Mouse (Mus musculus) kidney, adult 18-20 months (tissue): ENCODE data around the gene Slc45a2.
A peak's percentile ranks its signal among the peaks of the same experiment; 100 is the strongest.

Experiments
- DNase-seq: peaks from one replicate; pipeline ENCODE4 v3.0.0; 2021

Gene Slc45a2

DNA sequence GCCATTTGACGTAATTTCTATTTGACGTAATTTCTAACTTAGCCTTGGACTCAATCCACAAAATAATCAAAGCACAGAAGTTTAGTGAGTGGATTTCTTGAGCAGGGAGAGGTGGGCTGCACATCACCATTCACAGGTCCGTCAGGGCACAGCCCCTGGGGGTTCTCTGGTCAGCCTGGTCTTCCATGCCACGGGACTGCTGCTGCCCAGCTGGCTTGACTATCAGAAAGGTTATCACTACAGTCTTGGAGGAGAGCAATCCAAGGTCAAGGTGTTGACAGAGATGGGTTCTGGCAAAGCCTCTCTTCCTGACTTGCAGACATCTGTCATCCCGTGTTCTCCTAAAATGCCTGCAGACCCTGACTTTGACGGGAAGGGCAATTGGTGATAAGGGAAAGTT lies 4.1 kb downstream of the Slc45a2 start:
- DNase-seq: no peak

DNA sequence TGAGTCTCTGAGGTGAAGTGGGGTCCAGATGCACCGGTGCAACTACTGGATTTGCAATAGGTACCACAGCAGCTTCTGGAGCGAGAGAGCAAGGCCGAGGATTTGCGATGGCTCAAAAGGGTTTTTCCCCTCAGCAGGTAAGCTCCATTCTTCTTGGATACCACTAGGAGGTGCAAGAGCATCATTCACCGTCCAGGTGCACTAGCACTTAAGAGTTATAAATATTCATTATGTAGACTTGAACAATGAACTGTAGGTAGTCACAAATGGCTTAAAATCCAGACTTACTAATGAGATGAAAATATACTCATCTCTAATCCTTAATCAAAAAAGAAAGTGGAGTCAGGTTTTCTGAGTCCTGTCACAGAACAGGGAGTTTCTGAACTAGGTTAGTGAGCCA lies 8.2 kb downstream of the Slc45a2 start:
- no peak for DNase-seq

DNA sequence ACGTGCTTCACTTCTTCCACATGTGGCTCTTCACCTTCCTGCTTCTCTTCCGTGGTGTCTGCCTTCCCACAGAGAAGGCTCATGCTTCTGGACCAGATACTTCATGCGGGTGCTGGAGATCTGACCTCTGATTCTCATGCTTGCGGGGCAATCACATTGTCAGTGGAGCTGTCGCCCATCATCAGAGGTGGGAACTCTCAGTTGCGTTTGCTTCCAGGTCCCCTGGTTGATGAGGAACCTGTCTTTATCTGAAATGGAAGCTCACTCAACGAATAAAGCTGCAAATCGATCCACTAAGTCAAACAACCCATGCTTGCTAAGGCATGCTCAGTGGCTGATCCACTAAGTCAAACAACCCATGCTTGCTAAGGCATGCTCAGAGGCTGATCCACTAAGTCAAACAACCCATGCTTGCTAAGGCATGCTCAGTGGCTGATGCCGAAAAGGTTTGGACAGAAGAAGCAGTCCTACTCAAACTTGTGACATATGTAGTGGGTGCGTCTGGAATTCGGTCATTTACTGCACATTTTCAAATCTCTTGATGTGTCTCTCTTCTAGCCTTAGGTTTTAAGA lies 10.5 kb downstream of the Slc45a2 start:
- DNase-seq: no peak

DNA sequence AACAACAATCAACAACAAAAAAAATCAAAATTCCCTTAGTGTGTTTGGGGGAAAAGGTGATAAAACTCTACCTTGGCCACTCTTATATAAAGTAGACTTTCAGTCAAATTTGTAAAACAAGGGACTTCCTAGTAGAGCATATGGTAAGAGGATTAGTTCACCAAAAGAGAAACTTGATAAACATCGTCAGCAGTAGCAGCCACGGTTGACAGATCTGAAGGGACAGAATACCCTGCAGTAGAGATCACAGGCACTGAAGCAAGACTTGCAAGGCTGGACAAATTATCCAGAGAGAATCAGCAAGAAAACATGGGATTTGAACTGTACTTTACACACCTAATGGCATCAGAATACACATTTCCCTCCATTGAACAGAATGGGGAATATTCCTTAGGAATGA lies 14.4 kb downstream of the Slc45a2 start:
- no peak for DNase-seq

DNA sequence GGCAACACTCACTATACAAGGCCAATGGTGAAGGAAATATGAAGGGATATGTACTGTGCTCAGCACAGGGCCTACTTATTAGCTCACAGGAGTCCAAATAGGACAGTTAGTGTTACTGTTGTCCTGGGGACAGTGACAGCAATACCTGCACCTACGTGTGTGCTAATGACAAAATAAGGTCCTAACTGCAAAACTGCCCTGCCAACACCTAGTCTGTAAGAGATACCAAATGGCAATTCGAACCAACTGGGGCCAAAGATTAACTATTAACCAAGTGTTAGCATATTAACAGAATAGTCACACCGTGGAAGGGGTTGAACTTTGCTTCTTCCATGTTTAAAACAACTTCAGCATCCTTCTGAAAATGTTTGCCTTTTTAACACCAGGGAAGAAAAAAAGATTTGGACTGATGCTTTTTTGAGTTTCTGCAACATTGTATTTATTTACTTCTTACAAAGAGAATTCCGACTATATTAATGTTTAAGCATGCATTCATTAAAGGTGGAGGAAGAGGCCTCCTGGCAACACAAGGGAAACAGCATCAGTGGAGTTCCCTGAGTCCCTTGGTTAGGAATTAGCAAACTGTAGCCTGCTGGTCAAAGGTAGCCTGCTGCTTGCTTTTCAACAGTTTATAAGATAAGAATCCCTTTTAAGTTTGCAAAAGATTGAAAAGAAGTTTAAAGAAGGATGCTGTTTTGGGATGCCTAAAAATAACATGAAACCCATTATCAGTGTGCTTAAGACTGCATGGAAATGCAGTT lies 26.5 kb downstream of the Slc45a2 start:
- DNase-seq: peak; percentile 13

DNA sequence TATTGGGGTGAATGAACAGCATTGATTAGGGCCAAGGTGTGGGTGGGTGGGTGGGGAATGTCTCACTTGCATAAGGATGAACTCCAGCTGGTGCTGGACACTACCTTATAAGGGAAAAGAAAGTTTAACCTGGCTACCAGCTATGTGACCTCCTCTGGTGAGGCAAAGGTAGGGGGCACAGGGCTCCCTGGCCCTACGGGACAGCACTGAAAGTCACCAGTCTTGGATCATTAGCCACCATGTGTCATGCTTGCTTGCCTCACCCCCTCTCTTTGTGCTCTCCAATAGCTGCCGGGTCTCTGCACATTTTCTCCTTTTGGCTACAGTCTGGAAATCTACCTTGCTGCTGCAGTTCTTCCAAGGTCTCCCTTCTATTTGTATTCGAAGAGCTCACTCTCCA lies 29.7 kb downstream of the Slc45a2 start:
- no peak for DNase-seq

DNA sequence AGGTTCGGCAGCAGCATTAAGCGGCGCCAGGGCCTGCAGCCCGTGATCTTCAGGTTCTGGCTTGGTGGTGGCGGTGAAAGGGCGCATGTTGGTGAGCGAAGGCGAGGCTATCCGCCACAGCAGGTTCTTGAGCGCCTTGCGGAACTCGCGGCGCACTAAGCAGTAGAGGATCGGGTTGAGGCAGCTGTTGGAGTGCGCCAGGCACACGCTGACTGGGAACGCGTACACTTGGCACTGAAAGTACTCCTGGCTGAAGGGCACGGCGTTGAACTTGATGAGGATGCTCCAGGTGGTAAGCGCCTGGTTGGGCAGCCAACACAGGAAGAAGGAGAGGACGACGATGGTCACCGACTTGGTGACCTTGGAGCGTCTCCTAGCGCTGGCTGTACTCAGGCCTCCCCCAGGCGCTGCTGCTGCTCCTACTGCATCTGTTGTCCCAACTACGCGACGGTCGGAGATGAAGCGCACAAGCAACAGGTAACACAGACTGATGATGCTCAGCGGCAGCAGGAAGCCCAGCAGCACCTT lies 35.5 kb downstream of the Slc45a2 start:
- no peak for DNase-seq

DNA sequence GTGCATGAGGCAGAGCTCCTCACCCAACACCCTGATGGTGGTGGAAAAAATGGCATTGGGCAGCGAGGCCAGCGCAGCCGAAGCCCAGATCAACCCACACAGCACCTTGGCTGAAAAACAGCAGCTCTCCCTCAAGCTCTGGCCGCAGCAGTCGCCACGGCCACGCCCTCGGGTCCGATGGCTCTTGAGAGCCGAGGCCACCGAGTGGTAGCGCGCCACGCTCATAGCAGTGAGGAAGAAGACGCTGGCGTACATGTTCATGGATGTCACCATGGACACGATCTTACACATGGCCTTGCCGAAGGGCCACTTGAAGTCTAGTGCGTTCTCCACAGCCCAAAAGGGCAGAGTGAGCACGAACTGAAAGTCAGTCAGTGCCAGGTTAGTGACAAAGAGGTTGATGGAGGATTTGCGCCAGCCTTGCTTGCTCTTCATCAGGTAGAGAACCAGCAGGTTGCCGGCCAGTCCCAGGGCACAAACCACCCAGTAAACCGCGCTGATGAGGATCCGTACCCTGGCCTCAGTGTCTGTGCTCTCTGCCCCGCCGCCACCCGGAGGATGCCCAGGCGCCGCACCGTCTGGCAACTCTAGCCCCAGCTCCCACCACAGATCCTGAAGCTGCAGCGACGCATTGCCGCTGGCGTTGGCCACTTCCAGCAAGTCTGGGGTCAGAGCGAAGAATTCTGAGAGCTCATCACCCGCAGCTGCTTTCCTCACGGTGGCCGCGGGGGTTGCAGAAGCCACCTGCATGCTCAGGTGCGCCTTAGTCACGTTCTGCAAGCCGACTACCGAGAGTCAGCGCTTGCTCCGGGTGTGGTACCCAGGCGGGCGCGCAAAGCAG lies 36.2 kb downstream of the Slc45a2 start:
- peak; percentile 18 for DNase-seq

DNA sequence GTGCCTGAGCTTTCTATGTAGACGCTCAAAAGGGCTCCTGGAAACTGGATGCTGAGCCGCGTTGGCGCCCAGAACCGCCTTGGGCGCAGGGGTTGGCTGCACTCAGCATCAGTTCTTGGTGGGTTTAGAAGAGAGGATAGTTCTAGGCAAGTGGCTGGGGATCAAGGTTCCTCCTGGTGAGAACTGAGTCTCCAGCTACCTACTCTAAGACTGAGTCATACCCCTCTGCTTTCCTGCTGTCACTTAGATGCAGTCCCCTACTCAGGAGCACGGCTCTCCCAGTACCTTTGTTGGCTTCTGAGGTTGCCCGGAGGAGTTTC lies 36.8 kb downstream of the Slc45a2 start:
- no peak for DNase-seq

DNA sequence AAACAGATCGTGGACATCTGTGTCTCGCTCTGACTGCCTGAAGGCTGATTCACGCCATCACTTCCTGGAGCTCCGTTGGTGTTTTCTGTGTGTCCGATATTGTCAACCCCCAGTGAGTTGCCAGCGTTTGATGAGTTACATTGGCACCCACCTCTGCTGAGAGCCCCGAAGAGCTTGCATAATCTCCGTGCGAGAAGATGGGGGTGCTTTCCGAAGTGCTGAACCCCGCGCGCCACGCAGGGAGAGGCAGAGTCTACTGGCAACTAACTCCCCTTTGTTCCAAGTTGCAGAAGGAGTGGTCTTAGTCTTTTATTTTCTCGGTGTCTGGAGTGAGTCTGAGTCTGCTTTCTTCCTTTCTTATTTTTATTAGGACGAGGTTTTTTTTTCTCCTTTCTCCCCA lies 37.2 kb downstream of the Slc45a2 start, which contains the start of gene Rxfp3:
Gene Rxfp3, minus strand, starts transcription at position 281 of the 400 bp plus-strand sequence.
- DNase-seq: no peak

DNA sequence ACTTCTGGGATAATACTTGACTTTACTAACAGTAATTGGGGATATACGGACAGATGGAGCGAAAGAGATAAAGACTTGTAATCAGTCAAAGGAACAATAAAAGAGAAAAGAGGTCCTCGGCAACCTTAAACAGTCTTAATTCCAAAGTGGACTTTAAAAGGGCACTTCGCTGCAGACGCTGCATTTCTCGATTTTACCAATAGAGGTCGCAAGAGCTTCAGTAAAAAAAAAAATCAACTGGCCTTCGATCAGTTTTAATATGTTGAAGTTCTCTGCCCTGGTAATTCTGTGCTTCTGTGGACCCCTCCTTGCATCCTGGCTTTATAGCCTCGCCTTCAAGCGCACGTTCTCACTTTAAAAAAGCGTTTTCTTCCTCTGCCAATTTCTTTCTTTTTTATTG lies 38.0 kb downstream of the Slc45a2 start:
- peak; percentile 56 for DNase-seq

DNA sequence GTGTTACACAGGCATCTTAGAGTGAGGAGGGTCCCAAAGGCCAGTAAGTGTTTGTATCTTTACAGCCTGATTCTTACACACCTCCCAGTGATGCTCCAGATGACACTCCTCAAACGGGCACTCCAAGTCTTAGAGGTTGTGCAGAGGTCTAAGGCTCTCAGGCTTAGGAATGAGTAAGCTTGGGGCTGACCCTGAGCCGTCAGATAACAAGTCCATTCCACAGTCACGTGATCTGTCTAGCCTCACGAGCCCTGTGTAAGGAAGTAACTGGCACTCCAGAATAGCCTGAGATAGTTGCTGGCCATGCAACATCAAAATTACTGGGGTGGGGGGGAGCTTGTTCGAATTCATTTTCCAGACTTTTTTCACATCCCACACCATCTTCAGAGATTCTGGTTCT lies 39.5 kb downstream of the Slc45a2 start:
- DNase-seq: no peak

DNA sequence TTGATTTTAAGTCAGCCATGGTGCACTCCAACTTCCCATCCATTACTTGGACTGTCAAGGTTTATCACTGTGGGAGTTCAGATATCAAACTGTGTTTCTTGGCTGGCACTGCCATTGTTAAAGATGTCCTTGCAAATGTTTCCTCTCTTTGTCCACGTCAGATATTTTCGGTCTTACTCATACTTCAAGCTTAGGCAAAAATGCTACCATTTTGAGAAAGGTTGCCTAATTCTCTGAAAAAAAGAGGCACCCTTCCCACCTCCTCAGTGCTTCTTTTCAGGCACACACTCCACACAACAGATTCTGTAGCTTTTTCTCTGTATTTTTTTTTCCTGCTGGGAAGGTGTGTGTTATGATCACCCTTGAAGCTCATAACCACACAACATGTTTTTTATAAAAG lies 40.7 kb downstream of the Slc45a2 start:
- DNase-seq: no peak

DNA sequence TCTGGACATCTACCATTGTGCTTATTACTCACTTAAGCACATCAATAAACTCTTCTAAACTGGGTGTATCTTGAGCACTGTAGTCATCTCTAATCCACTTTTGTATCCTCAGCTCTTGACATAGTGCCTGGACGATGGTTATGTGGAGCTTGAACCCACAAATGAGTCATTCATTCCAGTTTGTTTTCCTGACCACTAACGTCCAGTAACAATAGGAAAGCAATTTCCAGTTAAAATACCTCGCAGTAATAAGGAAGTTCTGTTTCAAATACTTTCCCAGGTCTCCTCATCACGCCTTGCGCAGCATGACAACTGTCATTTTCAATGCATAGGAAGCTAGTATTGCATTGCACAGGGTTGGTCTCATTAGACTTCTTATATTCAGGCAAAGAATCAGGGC lies 42.3 kb downstream of the Slc45a2 start:
- DNase-seq: no peak

DNA sequence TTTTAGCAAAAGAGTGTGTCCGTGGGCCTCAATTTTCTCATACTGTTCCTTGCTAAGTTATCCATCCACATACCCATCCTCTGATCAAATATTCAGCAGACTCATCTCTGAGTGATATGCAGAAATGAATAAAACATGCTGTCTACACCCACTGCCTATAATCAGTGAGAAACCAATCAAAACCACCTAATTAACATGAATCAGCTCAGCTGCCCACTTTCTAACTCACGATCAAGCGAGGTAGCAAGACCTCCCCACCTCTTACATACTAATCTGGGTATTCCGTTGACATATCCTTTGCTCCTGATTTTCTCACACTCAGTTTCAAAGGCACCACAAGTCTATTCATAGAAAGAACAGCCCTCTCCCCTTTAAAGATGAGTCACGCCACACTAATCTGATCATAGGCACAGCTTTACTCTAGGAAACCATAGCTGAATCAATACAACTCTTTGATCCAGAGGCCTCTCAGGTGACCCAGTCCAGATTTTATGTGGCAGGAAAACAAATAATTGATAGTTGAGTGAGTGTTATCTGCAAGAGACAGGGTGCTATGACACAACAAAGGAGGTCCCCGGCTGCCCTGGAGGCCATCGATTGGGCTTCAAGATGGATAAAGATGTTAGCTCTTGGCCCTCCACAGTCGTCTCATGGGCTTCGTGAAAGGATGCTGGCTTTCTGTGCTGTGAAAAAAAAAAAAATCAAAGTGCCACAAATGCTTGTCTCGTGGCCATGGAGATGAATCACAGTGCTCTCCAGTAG lies 53.3 kb downstream of the Slc45a2 start:
- no peak for DNase-seq

DNA sequence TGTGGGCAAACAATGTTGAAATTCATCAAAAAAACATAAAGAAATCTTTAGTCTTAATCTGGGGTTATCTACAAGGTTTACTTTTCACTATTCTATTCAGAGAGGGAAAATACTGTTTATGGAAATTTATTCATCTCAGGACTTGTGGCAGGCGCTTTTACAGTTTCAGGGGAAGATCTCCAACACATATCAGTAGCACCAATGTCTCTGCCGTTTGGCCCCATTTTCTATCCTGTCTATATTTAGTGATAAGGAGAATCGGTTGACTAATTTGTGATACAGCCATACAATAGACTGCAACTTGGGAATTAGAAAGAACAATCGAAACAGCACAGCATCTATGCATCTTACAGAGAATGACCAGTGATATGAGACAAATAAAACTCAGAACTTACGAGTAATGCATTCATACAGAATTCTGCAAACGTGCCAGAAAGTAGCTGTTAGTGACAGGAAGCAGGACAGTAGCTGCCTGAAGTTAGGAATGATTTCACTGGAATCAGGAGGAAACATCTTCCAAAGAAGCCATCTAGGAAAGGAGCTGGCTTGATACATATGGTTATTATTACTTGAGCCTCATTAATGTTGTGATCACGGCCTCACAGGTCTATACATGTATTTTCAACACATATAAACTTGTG lies 54.0 kb downstream of the Slc45a2 start:
- no peak for DNase-seq

DNA sequence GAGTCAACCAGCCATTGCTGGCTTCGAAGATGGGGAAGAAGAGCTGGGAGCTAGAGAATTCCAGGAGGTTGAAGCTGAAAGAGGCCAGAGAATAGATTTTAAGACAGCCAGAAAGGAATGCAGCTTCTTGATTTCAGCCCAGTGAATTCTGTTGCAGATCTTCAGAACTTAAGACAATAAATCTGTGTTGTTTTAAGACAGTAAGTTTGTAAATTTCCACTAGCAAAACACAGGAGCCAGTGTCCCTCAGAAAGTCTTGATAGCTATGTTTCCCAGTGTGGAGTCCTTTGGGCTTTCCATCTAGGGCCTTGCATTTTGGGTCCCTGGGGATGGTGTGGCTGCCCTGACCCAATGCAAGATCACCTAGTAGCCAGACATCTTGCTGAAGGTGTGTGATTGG lies 62.4 kb downstream of the Slc45a2 start:
- DNase-seq: no peak

DNA sequence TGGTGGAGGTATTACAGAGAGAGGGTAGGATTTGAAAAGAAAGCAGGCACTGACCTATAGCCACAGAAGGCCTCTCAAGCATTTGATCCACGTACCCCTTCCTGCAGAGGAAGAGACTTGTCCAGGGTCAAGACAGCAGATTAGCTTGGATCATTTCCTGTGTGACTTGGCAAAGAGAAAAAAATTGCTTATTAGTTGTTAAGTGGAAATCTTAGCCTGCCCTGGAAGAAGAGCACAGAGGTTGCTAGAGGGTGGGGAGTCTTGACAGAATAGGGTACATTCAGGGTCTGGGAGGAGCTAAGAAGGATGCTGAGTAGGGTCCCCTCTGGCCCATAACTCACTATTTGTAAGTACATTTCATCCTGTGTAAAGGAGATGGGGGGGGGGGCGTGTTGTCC lies 63.6 kb downstream of the Slc45a2 start:
- no peak for DNase-seq

DNA sequence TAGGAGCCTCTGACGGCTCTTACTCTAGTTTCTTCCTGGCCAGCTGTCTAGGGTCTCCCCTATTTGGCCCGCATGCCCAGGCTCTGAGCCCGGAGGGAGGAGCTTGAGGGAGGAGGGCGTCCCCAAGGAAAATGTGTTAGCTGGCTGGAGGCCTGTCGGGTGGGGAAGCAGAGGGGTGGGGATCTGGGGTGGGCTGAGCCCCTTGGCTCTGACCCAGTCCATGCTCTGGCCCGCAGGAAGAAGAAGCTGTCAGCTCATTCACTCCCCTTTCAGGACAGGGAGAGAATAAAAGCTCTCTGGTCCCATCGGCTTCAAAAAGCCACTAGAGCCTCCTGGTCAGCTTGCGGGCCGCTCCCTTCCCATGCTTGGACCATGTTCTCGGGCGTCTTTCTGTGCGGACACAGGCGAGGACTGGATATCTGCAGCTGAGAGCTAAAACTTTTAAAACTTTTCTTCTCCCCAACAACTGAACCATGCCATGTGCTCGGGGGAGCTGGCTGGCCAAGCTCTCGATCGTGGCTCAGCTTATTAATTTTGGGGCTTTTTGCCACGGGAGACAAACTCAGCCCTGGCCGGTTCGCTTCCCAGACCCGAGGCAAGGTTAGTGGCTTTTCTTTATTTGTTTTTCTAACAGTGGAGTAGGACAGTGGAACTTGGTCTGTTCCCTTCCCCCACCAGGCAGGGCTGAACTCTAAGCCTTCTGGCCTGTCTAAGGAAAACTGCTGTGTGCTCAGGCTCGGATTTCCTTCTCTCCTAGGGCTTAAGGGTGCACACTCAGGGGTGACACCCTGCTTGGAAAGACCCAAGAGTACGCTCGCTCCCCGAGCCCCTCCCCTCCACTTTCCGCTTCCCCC lies 64.3 kb downstream of the Slc45a2 start, which contains the start of gene Adamts12:
Gene Adamts12, plus strand, starts transcription at position 233 of the 854 bp plus-strand sequence.
- peak; percentile 64 for DNase-seq

DNA sequence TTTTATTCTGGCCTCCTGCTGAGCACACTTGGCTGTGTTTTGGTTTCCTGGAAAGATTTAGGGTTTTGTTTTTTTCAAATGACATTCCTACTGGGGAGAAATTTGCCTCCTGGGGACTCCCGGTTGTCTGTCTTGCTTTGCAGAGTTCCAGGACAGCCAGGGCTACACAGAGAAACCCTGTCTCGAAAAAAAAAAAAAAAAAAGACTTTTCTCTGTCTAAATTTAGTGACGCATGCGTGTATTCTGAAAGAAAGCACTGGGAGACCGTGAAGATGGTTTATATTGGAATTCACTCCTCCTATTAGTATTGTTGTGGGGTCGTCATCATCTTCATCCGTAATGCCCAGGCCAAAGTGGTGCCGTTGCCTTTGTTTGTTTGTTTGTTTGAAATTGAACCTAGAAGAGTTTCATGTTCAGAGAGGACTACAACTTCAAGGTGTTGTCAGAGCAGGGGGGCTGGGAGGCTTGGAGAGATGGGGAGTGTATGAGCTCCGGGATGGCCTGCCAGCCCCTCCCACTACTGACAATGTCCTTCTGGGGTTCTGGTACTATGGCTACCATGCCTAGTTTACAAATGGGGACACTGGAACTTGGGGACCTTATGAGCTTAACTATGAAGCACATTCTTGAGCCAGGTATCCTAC lies 65.1 kb downstream of the Slc45a2 start:
- DNase-seq: peak; percentile 8

DNA sequence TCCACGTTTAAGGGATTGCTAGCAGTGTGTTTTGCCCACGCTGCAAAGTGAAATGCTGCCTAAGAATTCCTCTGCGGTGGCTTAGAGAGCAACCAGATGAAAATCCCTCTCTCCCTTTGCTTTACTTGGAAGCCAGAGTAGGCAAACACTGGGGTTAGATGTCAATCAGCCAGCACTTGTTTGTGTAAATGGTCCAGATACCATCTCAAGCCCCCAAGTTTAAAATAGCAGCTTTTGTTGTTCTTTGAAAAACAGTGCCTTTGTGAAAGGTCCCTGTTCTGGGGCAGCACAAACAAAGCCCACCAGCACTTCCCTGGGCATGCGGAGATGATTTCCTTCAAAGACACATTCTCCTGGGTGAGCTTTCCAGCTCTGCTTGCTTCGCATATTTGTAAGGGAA lies 65.8 kb downstream of the Slc45a2 start:
- no peak for DNase-seq
